Mouse (Mus musculus) ovary, postnatal 36 days (tissue): ENCODE data around the gene Tubb3.

Source experiments
- DNase-seq: peaks from one replicate; pipeline ENCODE4 v3.0.0; 2022; ENCODE audit warnings: low spot score, mixed read lengths

The Tubb3 gene

GRCm38 (mm10) chr8:123411246-123411645, at the start of gene Tubb3:
Gene Tubb3 (plus strand): TSS chr8:123411424.
- peak; percentile 70 for DNase-seq

GRCm38 (mm10) chr8:123373403-123374238, 37.6 kb upstream of the Tubb3 start, which contains the start of gene Tcf25:
Gene Tcf25 (plus strand): TSS chr8:123373753.
- DNase-seq, result peak; percentile 95

- DNase-seq, result peak; percentile 93
Observed at GRCm38 (mm10) chr8:123374239-123374578, 37.0 kb upstream of the Tubb3 start.

GRCm38 (mm10) chr8:123375701-123376100, 35.5 kb upstream of the Tubb3 start:
- no peak for DNase-seq

GRCm38 (mm10) chr8:123376106-123376505, 35.1 kb upstream of the Tubb3 start:
- no peak for DNase-seq

- DNase-seq, result no peak
Observed at GRCm38 (mm10) chr8:123381711-123382110, 29.5 kb upstream of the Tubb3 start.

- no peak for DNase-seq
Observed at GRCm38 (mm10) chr8:123382516-123382915, 28.7 kb upstream of the Tubb3 start.

GRCm38 (mm10) chr8:123384883-123385540, 26.2 kb upstream of the Tubb3 start:
- no peak for DNase-seq

- no peak for DNase-seq
Observed at GRCm38 (mm10) chr8:123387041-123387440, 24.2 kb upstream of the Tubb3 start.

GRCm38 (mm10) chr8:123387801-123388200, 23.4 kb upstream of the Tubb3 start:
- DNase-seq, result no peak

- DNase-seq, result no peak
Observed at GRCm38 (mm10) chr8:123389026-123389425, 22.2 kb upstream of the Tubb3 start.

- DNase-seq, result no peak
Observed at GRCm38 (mm10) chr8:123398308-123398707, 12.9 kb upstream of the Tubb3 start.

- DNase-seq, result no peak
Observed at GRCm38 (mm10) chr8:123401936-123402335, 9.3 kb upstream of the Tubb3 start.

GRCm38 (mm10) chr8:123402730-123403326, 8.4 kb upstream of the Tubb3 start:
- no peak for DNase-seq

- DNase-seq, result no peak
Observed at GRCm38 (mm10) chr8:123404521-123404920, 6.7 kb upstream of the Tubb3 start.

GRCm38 (mm10) chr8:123406786-123407185, 4.4 kb upstream of the Tubb3 start, which contains the start of gene Mc1r:
Gene Mc1r (plus strand): TSS chr8:123407107.
- peak; percentile 54 for DNase-seq

GRCm38 (mm10) chr8:123407612-123408011, 3.6 kb upstream of the Tubb3 start:
- DNase-seq, result no peak

GRCm38 (mm10) chr8:123408586-123409544, 2.4 kb upstream of the Tubb3 start:
- peak; percentile 55 for DNase-seq

GRCm38 (mm10) chr8:123410049-123410587, 1.1 kb upstream of the Tubb3 start:
- no peak for DNase-seq

GRCm38 (mm10) chr8:123410788-123411187, 436 bp upstream of the Tubb3 start:
- no peak for DNase-seq

- DNase-seq, result no peak
Observed at GRCm38 (mm10) chr8:123411781-123412327, 630 bp downstream of the Tubb3 start.
